Mouse (Mus musculus) hindbrain, embryonic 16.5 days (tissue): ENCODE measurements at regions not wholly inside any gene's neighbourhood (a gene's known extent, or its start where the extent isn't known, plus 50 kb on each side); places are given as distances from the start of the nearest gene placed in this dataset.
A peak's percentile ranks its signal among the peaks of the same experiment; 100 is the strongest.

ENCODE experiments used
- ATAC-seq: fragments of 200-750 bp; cut with Nextera tagmentation; 2 replicates; pipeline ENCODE4 v1.8.0; 2017; ENCODE audit warnings: moderate TSS enrichment, moderate library complexity
- H3K27ac ChIP-seq: fragments of 300-500 bp; sonication (generic); 2 replicates; pipeline ENCODE4 v1.5.1; 2014; ENCODE audit warnings: low read depth, mild to moderate bottlenecking, control low read depth, low read length, moderate library complexity
- H3K27me3 ChIP-seq: fragments of 300-500 bp; sonication (generic); replicated peaks from 2 replicates; pipeline ENCODE4 v1.6.1; 2014; ENCODE audit warnings: low read length; ENCODE audit not compliant: control insufficient read depth, insufficient read depth
- H3K36me3 ChIP-seq: fragments of 300-500 bp; sonication (generic); 2 replicates; pipeline ENCODE4 v1.6.1; 2014; ENCODE audit warnings: mild to moderate bottlenecking, low read length, moderate library complexity, mixed read lengths; ENCODE audit not compliant: control insufficient read depth, insufficient read depth
- H3K4me1 ChIP-seq: fragments of 300-500 bp; sonication (generic); 2 replicates; pipeline ENCODE4 v1.6.1; 2014; ENCODE audit warnings: low read depth, low read length; ENCODE audit not compliant: control insufficient read depth, insufficient read depth
- H3K4me2 ChIP-seq: fragments of 300-500 bp; sonication (generic); 2 replicates; pipeline ENCODE4 v1.6.1; 2014; ENCODE audit warnings: mild to moderate bottlenecking, low read length, control low read depth, moderate library complexity
- H3K4me3 ChIP-seq: fragments of 300-500 bp; sonication (generic); 2 replicates; pipeline ENCODE4 v1.5.1; 2014; ENCODE audit warnings: mild to moderate bottlenecking, low read length, control low read depth, moderate library complexity
- H3K9ac ChIP-seq: fragments of 300-500 bp; sonication (generic); 2 replicates; pipeline ENCODE4 v1.6.1; 2014; ENCODE audit warnings: low read depth, mild to moderate bottlenecking, control low read depth, low read length, moderate library complexity
- H3K9me3 ChIP-seq: fragments of 300-500 bp; sonication (generic); 2 replicates; pipeline ENCODE4 v1.6.1; 2014; ENCODE audit warnings: mild to moderate bottlenecking, low read length, moderate library complexity; ENCODE audit not compliant: control insufficient read depth
- WGBS: fragments of 180-500 bp; shearing (Covaris S2); extraction: QIAGEN DNeasy Blood & Tissue Kit; methylation state at CpG from one replicate; pipeline ENCODE4 v1.1.7; 2014; 5-methylcytosine and 5-hydroxymethylcytosine counted together

DNA sequence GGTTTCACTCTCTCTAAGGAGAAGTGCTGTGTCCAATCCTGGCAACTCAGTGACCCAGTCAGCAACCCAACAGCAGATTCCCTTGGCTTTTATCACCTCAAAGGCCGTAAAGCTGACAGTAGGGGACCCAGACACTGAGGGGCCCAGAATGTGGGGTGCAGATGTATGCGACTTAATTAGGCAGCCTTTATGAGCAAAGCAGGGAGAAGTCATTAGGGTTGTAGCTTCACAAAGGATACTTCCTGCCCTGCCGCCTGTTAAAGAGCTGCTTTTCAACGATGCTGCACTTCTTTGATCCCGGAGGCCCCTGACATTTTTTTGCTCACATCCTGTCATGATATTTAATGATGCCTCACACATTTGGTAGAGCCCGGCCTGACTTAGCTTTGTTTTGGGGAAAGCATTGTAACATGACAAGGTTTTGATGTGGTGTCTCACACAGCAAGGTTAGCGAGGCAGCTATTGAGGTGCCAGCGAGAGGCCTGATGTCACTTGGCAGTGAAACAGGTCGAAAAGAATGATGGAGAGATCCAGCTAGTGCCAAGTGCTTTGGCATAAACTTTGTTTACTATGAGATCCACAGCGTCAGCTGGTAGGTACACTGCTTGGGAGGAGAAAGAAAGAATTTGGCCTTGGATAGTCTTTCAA, 240.2 kb downstream of the Slc4a3 start:
- Histone ChIP-seq H3K36me3 (no peaks in the 10 kb centered on the region), H3K4me1 (no peaks in the 10 kb centered on the region), H3K9me3 (no peaks in the 10 kb centered on the region), H3K4me2 (no peak overlapping the region), H3K9ac (no peak overlapping the region), H3K4me3 (no peak overlapping the region), H3K27ac (no peak overlapping the region), H3K27me3 (no peaks in the 10 kb centered on the region)
- 31% methylated on average over 10 of the region's 10 CpGs for WGBS
- peak; percentile 34; the same call in 1 of the 2 replicates for ATAC-seq

GRCm38 (mm10) chr1:75791509-75791908, 245.4 kb downstream of the Slc4a3 start:
- WGBS, result 84% methylated on average over 1 of the region's 1 CpGs
- Histone ChIP-seq H3K4me2 (no peak overlapping the region), H3K9me3 (peaks cover 5% of the 10 kb centered on the region), H3K4me1 (no peaks in the 10 kb centered on the region), H3K27me3 (no peaks in the 10 kb centered on the region), H3K4me3 (no peak overlapping the region), H3K9ac (no peak overlapping the region), H3K27ac (no peak overlapping the region), H3K36me3 (no peaks in the 10 kb centered on the region)
- ATAC-seq, result no peak

GRCm38 (mm10) chr1:75797793-75798192, 251.7 kb downstream of the Slc4a3 start:
- no peak overlapping the region for H3K9ac ChIP-seq
- no peak overlapping the region for H3K4me2 ChIP-seq
- H3K36me3 ChIP-seq, result no peaks in the 10 kb centered on the region
- no peaks in the 10 kb centered on the region; the same call in 1 of the 2 replicates for H3K4me1 ChIP-seq
- H3K27me3 ChIP-seq, result no peaks in the 10 kb centered on the region
- H3K4me3 ChIP-seq, result no peak overlapping the region
- 33% methylated on average over 6 of the region's 6 CpGs for WGBS
- H3K27ac ChIP-seq, result no peak overlapping the region
- H3K9me3 ChIP-seq, result peaks cover 2% of the 10 kb centered on the region
- 0 out of 2 replicates have a peak, but pooled peaks have one; percentile 34 for ATAC-seq

GRCm38 (mm10) chr1:75798375-75799099, 252.5 kb downstream of the Slc4a3 start:
- Histone ChIP-seq H3K27me3 (no peaks in the 10 kb centered on the region), H3K36me3 (no peaks in the 10 kb centered on the region), H3K27ac (no peak overlapping the region), H3K4me3 (no peak overlapping the region), H3K4me1 (no peaks in the 10 kb centered on the region; the same call in 1 of the 2 replicates), H3K9ac (no peak overlapping the region), H3K4me2 (no peak overlapping the region), H3K9me3 (no peaks in the 10 kb centered on the region)
- WGBS, result 52% methylated on average over 6 of the region's 6 CpGs
- no peak for ATAC-seq

DNA sequence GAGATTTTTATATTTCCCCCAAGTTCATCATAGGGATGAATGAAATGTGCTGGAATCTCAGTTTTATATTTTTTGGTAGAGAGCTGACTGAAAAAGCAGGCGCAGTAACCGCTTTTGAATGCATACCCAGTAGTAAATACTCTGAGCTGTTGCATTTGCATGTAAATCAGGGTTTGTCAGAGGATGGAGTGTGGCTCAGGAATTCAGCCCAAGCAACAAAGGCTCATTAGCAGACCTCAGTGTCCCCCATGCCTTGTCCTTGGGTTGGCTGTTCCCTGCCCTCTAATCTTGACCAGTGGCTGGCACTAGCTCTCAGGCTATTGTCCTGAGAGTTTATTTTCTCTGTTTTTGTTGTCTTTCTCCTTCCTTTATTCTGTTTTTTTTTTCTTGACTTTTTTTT, 258.4 kb downstream of the Slc4a3 start:
- no peak overlapping the region for H3K27ac ChIP-seq
- no peaks in the 10 kb centered on the region for H3K27me3 ChIP-seq
- no peaks in the 10 kb centered on the region for H3K36me3 ChIP-seq
- H3K9ac ChIP-seq, result no peak overlapping the region
- no peaks in the 10 kb centered on the region for H3K4me1 ChIP-seq
- H3K9me3 ChIP-seq, result no peaks in the 10 kb centered on the region
- H3K4me3 ChIP-seq, result no peak overlapping the region
- 28% methylated on average over 2 of the region's 2 CpGs for WGBS
- no peak overlapping the region for H3K4me2 ChIP-seq
- ATAC-seq, result no peak

DNA sequence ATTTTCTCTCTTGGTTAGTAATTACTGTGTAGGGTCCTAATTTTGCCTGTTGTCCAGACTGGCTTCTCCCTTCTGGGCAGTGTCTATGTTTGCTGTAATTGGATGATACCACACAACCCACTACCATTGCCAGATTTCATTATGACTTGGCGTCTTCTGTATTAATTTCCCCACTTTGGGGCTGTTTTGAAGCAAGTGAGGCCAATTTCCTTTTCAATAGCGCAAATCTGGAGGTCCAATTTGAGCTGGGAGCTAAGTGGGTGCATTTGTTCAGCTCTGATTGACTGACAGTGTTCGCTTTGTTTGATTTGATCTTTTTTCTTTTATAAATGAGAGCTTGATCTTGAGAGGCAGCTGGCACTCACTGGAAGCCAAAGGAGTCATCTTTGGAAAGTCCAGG, 266.4 kb downstream of the Slc4a3 start:
- 70% methylated on average over 3 of the region's 3 CpGs for WGBS
- ATAC-seq, result no peak
- Histone ChIP-seq H3K36me3 (no peaks in the 10 kb centered on the region), H3K4me1 (no peaks in the 10 kb centered on the region), H3K4me2 (no peak overlapping the region), H3K27ac (no peak overlapping the region), H3K4me3 (no peak overlapping the region), H3K27me3 (no peaks in the 10 kb centered on the region), H3K9me3 (no peaks in the 10 kb centered on the region), H3K9ac (no peak overlapping the region)

- Histone ChIP-seq H3K4me3 (no peak overlapping the region), H3K36me3 (no peaks in the 10 kb centered on the region), H3K9me3 (no peaks in the 10 kb centered on the region), H3K27me3 (no peaks in the 10 kb centered on the region), H3K4me1 (0 out of 2 replicates have a peak, but pooled peaks cover 3% of the 10 kb centered on the region), H3K27ac (no peak overlapping the region), H3K4me2 (no peak overlapping the region), H3K9ac (no peak overlapping the region)
- ATAC-seq, result no peak
- WGBS, result 44% methylated on average over 5 of the region's 5 CpGs
These were observed 280.1 kb downstream of the Slc4a3 start for GRCm38 (mm10) chr1:75826202-75826601.

GRCm38 (mm10) chr1:75833071-75833830, 287.2 kb downstream of the Slc4a3 start:
- H3K4me3 ChIP-seq, result no peak overlapping the region
- no peak overlapping the region for H3K27ac ChIP-seq

DNA sequence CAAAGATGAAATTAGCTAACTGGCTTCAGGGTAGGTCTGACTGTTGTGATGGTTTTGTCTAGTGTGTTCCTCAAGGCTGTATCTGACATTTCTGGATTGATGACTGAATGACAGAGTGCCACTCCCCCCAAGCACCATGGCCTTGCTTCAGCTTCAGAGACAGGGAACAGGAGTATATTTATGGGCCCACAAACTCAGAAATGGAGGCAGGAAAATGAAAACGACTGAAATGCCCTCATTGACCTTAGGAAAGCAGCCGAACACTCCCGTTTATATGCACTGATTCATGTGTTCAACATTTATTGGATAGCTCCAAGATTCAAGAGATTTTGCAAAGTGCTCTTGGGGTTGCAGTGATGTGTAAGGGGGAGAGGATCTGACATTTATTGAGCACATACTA, 288.3 kb downstream of the Slc4a3 start:
- Histone ChIP-seq H3K9me3 (no peaks in the 10 kb centered on the region), H3K4me2 (no peak overlapping the region), H3K9ac (no peak overlapping the region), H3K4me1 (peaks cover 3% of the 10 kb centered on the region; the same call in 1 of the 2 replicates), H3K36me3 (no peaks in the 10 kb centered on the region), H3K27me3 (no peaks in the 10 kb centered on the region), H3K27ac (no peak overlapping the region), H3K4me3 (no peak overlapping the region)
- no peak for ATAC-seq
- 81% methylated on average over 3 of the region's 3 CpGs for WGBS

More at GRCm38 (mm10) chr1:75833071-75833830, 287.2 kb downstream of the Slc4a3 start:
- no peaks in the 10 kb centered on the region for H3K27me3 ChIP-seq
- ATAC-seq, result no peak
- peaks cover 3% of the 10 kb centered on the region; the same call in 1 of the 2 replicates for H3K4me1 ChIP-seq
- no peak overlapping the region for H3K9ac ChIP-seq
- H3K36me3 ChIP-seq, result no peaks in the 10 kb centered on the region
- 52% methylated on average over 12 of the region's 12 CpGs for WGBS
- H3K9me3 ChIP-seq, result no peaks in the 10 kb centered on the region
- H3K4me2 ChIP-seq, result no peak overlapping the region
